Mouse (Mus musculus) testis, postnatal 10 days (tissue): ENCODE measurements at regions not wholly inside any gene's neighbourhood (a gene's known extent, or its start where the extent isn't known, plus 50 kb on each side); places are given as distances from the start of the nearest gene placed in this dataset.
"Not testable (repeated sequence)": the region's sequence is repeated elsewhere in the genome, so short reads cannot be mapped to it uniquely, and the experiment has no call there.

Experiments used
- DNase-seq: peaks from one replicate; pipeline ENCODE4 v3.0.0; 2021; ENCODE audit warnings: low spot score

DNA sequence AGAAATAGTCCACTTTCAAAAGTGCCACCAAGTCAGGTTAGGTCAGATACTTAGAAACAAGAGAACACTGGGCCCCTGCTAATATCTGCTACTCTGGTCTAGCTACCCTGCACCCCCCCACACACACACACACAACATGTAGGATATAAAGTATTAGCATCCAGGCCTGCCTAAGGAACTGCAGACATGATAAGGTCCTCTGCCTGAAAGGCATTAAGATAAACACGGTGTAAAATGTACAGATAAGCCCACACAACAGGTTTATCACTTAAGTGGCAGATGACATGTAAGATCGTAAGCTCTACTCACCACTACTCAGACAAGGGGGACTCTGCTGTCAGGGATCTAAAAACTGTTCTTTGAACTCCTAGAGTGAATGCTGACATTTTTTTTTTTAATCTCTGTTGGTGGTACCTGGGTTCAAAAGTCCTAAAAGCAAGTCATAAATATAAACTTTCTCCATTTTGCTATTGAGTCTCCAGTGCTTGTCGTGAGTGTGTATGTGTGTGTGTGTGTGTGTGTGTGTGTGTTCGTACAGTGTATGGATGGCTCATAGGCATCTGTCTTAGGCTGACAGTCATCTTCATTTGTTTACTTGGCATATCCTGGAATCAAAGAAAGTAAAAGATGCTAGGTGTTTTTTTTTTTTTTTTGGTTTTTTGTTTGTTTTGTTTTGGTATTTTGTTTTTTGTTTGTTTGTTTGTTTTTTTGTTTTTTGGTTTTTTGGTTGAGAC, 52.2 kb downstream of the Gm9817 start:
- no peak for DNase-seq

DNA sequence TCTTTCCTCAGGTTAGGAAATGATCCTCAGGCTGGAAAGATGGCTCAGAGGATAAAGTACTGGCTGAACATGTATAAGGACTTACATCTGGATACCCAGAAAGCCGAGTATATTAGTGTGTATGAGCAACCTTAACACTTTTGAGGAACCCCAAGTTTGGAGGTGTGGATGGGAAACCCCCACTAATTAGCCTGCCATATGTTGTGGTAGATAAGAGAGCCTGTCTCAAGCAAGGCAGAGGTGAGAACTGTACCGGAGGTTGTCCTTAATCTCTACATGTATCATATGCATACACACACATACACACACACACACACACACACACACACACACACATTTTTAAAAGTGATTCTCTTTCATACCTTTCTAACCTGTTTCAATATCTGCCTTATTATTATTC, 62.1 kb downstream of the Gm9817 start:
- DNase-seq, result no peak

DNA sequence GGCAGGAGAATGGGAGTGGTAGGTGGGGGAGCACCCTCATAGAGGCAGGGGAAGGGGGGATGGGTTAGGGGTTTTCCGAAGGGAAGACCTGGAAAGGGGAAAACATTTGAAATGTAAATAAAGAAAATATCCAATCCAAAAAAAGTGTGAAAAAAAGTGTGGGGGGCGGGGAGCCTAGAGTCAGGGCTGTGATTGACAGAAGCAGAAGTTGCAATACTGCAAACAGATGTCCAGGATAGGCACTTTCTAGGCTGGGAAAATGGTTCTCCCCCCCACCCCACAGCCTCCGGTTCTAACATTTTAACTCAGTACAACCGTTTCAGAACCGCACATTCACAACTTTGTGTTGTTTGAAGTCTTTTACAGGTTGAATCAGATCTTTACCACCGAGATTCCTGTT, 66.6 kb downstream of the Gm9817 start:
- DNase-seq, result no peak

DNA sequence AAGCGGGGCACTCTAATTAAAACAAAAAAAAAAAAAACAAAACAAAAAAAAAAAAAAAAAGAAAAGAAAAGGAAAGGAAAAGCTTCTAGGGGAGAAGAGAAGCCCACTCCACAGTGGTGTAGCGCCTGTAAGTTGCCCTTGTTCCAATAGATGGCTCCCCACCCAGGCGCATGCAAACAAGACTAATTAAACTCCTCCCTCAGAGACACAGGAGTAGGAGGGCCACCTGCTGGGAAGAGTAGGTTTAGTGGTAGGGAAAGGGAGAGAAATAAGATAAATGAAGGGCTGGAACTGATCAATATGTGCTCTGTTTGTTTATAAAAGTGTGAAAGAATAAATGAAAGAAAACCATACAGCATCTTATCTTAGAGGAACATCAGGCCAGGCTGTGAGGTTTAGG, 77.7 kb downstream of the Gm9817 start:
- DNase-seq, result no peak

DNA sequence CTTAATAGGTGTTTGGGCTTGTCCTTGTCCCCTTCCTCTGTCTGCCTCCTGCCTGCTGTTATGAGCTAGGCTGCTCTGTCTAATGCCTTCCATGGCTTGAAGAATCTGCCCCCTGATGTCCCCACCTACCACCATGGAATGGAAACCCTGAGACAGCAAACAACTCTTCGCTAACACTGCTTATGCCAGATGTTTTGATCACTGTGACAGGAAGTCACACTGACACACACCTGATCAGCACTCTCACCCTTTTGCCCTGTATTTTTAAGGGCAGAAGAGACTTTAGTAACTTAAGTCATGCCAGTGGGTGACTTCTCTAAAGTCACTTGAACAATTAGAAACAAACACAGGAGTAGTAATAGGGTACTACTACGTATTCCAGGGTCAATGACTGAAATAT, 78.5 kb downstream of the Gm9817 start:
- no peak for DNase-seq

DNA sequence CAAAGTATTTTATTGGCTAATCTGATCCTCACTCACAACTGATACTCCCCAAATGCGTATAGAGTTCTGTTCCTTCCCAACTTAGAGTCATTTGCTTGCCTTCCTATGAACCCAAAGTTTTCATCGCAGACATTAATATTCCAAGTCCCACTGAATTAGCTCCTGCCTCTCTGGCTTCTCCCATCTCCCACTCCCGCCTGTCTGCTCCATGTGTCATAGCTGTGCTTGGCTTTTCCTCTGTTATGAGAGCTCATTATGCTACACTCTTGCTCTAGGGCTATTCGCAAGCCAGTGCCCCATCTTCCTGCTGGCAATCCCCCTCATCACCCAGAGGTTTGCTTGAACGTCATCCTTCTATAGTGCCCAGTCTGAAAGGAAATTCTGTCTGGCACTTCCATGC, 81.8 kb downstream of the Gm9817 start:
- no peak for DNase-seq

DNA sequence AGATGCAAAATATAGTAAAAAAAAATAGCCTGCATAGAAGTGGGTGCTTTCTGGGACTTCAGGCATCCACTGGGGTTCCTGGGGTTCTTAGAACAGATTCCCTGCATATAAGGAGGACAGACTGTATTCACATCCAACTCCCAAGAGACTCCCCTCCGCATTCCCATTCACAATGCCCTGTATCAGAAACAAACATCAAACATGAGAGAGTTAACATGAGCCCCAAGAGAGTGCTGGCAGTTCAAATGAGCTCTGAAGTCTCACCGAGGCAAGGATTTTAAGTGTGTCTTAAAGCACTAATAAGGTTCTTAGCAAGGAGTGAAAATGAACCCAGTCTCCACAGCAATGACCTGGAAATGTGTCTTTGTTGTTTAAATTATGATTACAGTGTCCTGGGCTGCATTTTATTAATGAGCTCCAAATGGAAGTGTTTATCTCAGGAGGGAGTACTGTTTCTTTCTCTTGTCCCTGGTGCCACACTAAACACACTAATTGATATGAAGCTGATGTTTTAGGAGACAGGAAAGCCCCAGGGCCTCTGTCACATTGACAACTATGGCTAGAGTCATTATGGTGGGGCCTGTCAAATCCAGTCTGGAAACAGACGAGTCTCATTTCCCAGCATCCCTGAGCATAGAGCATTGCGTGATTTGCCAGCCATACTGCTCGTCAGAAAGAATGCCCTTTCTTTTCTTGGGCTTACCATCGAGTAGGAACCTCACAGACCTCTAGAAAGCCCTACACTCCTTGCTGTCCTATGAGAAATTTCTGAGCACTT, 85.7 kb downstream of the Gm9817 start:
- no peak for DNase-seq

DNA sequence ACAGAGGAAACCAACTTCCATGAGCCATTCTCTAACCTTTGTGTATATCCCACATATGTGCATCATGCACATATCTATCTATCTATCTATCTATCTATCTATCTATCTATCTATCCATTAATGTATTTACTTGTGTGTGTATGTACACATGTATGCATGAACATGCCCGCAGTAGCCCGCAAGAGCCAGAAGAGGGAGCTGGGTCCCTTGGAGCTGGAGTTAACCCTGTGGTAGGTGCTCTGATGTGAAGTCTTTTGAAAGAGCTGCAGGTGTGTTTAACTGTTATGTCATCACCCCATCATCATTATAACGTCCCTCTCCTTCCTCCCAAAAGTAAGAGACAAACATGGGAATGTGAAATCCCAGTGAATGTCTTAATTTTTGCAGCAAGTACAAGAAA, 86.7 kb downstream of the Gm9817 start:
- DNase-seq, result no peak

DNA sequence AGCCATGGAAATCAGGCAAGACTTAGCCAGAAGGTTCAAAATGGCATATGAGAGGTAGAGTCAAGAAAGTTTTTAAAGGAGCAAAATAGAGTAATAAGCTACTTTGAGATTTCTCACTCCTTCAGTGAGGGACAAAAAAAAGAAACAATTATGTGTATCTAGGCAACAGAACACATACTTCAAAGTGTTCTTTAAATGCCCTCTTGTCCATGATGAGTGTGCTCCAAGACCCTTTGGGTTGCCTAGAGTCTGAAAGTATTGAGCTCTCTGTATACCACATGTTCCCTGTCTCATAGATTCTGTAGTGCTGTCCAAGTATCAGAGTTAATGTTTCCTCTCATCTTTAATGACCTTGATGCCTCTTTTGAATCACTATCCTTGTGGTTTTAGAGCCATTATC, 91.2 kb downstream of the Gm9817 start:
- no peak for DNase-seq

DNA sequence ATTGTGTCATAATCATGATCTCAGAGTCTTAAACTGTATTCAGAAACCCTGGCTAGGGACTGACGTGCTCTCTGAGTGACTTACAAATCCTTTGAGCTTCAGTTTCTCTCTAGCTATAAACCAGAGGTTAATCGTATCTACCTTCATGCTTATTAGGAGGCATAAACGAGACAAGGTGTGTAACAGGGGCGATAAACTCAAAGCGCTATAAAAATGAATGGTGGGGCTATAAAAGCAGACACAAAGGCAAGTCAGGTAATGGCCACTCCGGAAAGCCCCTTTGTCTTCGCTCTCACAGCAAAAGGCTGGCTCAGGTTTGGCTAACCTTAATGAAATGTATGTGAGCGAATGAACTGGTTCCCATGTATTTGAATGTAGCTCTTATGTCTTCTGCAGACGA, 94.6 kb downstream of the Gm9817 start:
- DNase-seq, result no peak

DNA sequence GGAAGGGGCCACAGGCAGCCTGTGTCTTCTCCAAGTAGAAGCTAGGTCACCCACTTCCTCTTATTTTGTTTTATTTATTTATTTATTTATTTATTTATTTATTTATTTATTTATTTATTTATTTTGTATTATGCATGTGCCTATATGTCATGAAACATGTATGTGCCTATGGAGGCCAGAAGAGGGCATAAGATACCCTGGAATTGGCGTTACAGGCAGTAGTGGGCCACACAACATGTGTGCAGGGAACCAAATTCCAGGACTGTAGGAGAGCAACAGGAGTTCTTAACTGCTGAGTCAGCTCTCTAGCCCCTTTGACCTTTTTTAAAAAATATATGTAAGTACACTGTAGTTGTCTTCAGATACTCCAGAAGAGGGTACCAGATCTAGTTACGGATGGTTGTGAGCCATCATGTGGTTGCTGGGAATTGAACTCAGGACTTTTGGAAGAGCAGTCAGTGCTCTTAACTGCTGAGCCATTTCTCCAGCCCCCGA, 97.3 kb downstream of the Gm9817 start:
- not testable (repeated sequence) for DNase-seq

DNA sequence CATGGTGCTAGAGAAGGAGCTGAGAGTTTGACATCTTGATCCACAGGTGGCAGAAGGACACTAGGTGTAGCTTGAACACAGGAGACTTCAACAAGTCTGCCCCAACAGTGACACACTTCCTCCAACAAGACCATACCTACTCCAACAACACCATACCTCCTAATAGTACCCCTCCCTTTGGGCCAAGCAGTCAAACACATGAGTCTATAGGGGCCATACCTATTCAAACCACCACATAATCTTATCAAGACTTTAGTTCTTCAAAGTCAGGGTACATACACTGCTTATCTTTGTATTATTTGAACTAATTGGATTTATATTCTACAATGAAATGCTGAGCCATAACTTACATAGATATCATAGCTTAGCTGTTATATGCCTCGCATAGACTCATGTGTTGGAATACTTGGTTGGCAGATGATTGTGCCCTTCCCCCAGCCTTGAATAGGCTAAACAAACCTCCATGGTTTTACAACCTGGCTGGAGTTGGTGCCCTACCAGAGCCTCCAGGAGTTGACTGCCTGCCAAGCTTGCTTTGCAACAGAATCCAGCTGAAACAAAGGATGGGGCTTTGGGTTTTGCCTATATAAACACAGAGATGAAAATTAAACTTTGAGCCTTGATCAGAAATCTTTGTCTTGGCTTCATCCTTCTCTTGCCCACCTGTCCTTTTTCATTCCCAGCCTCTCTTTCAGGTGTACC, 103.2 kb downstream of the Gm9817 start:
- DNase-seq, result no peak

DNA sequence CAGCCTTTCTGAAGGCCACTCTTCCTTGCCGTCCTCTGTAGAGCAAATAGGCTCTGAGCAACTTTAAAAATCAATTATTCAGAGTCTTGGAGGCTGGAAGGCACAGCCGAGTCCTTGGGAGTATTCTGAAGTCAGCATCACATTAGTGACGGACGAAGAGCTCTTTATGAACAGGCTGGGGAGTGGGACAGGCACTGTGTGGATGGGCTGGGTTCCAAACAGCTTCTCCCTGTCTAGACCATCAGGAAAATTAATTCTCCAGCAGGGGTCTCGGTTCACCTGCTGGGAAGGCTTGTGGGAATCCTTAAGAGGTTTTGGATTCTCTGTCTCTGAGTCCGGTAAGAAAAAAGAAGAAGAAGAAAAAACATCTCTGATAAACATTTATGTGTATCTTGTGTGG, 110.9 kb downstream of the Gm9817 start:
- no peak for DNase-seq

DNA sequence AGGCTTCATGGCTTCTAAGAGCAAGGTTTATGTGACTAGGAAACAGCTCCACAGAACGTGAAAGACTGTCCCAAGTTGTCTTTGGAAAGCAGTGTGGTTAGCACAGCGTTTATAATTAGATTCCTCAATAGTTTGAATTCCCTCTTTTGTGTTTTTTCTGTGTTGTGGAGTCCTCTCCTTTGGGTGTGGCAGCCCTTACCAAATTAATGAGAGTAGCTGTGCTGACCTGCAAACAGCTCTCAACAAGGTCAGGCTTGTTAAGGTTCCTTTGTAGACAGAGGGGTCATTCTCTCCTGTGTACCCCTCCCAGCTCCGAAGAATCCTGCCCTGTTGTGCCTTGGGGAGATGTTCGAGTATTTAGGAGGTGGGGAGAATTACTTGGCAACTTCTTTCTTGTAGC, 111.7 kb downstream of the Gm9817 start:
- no peak for DNase-seq

DNA sequence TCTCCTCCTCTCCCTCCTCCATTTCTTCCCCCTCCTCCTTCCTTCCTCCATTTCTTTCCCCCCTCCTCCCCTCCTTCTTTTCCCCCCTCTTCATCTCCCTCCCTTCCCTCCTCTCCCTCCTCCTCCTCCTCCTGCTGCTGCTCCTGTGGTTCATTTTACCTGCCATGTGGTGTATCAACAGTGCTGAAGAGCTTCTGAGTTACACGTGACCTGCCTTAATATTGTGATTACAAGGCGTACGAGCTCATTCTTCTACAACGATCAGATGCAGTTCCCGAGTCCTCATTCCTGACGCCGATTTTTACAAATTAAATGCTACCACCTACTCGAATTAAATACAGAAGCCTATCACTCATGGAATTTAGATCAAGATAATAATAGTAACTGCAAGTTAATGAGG, 113.6 kb downstream of the Gm9817 start:
- no peak for DNase-seq

DNA sequence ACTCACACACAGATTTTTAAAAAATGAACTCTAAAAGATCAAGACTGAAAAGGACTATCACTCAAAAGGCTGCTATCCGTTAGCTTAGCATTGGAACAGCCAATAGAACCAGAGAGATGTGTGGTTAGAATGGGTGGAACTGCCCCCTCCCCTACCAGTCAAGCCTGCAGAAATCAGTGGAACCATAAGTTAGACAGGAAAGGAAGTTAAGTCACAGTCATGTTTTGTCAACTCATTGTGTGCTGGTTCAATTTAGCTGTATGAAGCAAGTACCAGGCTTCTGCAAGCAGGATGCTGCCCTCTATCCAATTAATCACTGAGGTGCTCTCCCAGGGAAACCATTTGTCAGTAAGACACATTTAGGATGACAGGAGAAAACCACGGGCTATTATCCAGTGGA, 117.1 kb downstream of the Gm9817 start:
- no peak for DNase-seq

DNA sequence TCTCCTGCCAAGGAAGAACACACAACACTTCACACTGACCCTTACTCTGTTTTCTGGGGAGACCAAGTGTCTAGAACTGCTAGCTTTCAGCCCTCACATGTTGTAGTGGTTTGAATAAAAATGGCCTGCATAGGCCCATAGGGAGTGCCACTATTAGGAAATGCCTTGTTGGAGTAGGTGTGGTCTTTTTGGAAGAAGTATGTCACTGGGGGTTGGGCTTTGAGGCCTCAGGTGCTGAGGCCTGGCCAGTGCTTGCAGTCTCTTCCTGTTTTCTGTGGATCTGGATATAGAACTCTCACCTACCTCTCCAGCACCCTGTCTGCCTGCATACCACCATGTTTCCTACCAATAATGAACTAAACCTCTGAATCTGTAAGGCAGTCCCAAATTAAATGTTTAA, 117.9 kb downstream of the Gm9817 start:
- DNase-seq, result no peak

DNA sequence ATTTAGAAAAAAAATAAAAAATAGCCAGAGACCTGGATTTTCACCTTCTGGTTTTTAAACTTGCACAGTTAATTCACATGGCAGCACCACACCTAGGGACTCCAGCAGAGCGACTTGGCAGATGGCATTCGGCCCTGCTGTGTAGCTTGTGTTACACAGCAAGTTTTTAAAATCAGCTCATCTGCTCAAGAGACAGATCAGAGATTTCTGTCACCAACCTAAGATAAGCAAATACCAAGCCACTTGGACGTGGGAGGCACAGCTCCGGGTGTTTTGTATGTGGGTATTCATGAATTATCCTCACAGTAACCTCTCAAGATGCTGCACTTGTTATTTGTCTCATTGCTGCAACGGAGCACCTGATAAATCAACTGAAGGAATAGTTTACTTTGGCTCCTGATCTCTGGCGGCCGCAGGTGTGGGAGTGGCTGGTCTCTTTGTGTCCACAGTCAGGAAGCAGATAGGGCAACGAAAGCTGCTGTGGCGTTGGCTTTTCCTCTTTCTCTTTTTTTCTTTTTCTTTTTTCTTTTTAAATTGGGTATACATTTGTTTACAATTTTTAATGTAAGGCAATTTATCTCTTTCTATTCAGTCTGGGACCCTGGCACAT, 122.1 kb downstream of the Gm9817 start:
- DNase-seq, result no peak

DNA sequence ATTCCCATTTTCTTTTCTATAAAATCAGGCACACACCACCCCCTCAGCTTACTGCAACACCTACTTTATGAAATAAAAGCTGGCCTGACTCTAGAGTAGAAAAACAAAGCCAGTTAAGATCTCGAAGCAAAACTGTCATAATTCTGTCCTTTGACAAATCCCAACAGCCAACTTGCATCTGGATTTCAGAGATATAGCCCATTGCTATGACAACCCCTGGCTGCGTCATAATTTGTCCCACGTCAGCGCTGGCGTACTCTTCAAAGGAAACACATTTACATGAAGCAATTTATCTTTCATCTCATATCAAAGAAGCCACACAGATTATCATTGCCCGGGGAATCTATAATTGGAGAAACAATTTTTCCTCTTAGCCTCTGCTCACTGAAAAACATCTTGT, 126.4 kb downstream of the Gm9817 start:
- DNase-seq, result no peak

DNA sequence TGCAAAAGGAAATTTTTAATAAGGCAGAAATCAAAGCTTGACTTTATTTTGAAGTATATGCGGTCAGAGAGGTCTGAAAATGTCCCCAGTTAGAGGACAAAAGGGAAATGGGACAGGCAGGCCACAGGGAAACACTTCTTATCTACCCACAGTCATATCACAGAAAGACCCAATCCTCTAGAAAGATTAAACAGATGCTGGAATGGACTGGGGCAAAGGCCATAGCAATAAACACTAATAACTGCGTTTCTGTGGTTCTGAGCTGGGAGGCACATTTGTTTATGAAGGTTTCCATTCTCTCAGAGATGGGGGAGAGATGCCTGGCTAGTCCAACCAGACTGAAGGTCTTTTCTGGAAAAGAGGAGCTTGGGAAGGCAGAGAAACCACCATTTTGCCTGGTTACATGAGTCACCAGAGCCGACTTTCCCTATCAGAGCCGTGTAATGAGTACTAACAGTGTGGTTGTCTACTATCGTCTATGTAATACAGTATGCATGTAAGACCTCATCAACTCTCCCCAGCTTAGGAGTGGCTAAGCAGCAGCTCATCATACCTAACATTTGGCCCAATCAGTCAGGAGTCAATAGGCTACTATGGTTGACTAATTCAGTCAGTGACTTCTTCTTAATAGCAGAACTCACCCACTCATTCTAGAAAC, 130.2 kb downstream of the Gm9817 start:
- no peak for DNase-seq

DNA sequence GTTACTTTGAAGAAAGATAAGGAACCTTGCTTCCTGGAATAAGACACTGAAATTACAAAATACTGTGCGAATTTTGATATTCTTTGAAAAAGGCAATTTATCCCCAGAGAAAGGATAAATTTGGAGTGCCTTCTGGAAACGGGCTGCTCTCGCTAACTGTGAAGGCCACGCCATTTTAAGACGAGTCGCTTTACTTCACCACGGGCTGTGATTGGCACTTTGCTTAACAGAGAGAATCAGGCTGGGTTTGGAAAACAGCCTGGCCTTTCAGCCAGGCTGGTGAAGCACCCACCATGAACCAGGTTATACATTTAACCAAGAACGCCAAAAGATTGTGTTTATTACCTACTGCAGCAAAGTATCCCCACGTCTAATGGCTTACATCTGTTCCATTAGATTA, 132.7 kb downstream of the Gm9817 start:
- no peak for DNase-seq
